Mouse (Mus musculus) megakaryocyte, embryonic 14.5 days (primary cell): ENCODE measurements around the gene Havcr1.

Source experiments
- FLI1 ChIP-seq: IDR thresholded peaks from 2 replicates; pipeline ENCODE4 v1.6.1; 2012; ENCODE audit warnings: low read length, inconsistent platforms, mixed read lengths
- GATA1 ChIP-seq: IDR thresholded peaks from 3 replicates; pipeline ENCODE4 v1.6.1; 2012; ENCODE audit warnings: mixed read lengths, low read length, inconsistent platforms, borderline replicate concordance

GRCm38 (mm10) chr11:46740886-46741285, 6.0 kb downstream of the Havcr1 start:
- TF ChIP-seq GATA1: no peak
- no peak for TF ChIP-seq FLI1
